Mouse (Mus musculus) CH12.LX (cell line): ENCODE results near the gene Prune2.

ENCODE experiments used
- CHD1 ChIP-seq: IDR thresholded peaks from 2 replicates; pipeline ENCODE4 v1.6.1; 2012; ENCODE audit warnings: low read depth, low read length, improper control_type of control experiment, inconsistent platforms
- CHD2 ChIP-seq: IDR thresholded peaks from 2 replicates; pipeline ENCODE4 v1.6.1; 2011; ENCODE audit warnings: low read length, improper control_type of control experiment
- CTCF ChIP-seq, 2 experiments: IDR thresholded peaks in 1 of 2; conservative IDR thresholded peaks in 1 of 2; 2 replicates each; pipeline ENCODE4 v1.5.1; 2011 to 2012; ENCODE audit warnings: low read depth in 2 of 2, low read length in 2 of 2, improper control_type of control experiment in 1 of 2, inconsistent platforms in 1 of 2, mild to moderate bottlenecking in 1 of 2, moderate library complexity in 1 of 2
- MAX ChIP-seq: IDR thresholded peaks from 2 replicates; pipeline ENCODE4 v1.6.1; 2011; ENCODE audit warnings: low read length, improper control_type of control experiment

- TF ChIP-seq CTCF (conservative IDR thresholded peaks at IDR 0.05 in 1 of 2, IDR thresholded peaks at IDR 0.05 in 1 of 2; ENCODE audit: low read depth in 2 of 2, low read length in 2 of 2) = no peak
- TF ChIP-seq CHD2 = no peak
- no peak for TF ChIP-seq MAX
- TF ChIP-seq CHD1 = no peak
Measured at GRCm38 (mm10) chr19:16911507-16911906, 44.4 kb upstream of the Prune2 start.
